In the genomic region with DNA sequence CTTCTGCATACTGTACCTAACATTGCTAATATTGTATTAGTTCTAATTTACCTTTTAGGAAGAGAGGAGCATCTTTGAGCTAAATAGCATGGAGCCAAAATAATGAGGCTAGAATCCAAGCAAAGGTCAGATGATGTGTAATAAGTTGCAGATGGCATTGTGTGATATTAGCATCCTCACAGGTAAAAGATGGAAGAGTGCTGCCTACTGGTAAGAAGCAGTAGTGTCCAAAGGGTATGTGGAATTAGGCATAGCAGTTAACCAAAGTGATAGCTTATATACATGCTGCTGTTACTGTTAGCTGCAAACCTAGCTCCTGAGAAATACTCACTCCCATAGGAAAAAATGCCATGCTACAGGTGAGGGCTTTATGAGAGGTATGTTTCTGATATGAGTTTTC, we compare ENCODE assay signal across 21 mouse cellular contexts.
DNase-seq lines count a peak whose midpoint lies in the region; ATAC-seq and TF ChIP-seq lines count a peak whose summit lies in the region.
"Had no signal": no experiment of that assay in that cellular context is flagged by ENCODE, and none has a peak within 500 bp of the region (broad histone marks: within the 10 kb centered on the region; RNA-seq: fewer than 3 reads in every experiment).

No protein-coding gene starts in this region.

- ATAC-seq in heart, embryonic 12.5 days (ENCODE audit: insufficient number of reproducible peaks, low FRiP score) = no peak
- no peak for ATAC-seq in liver, embryonic 14.5 days (ENCODE audit: insufficient read depth)
- no peak for ATAC-seq in liver, embryonic 12.5 days
- ATAC-seq: intestine, embryonic 15.5 days; midbrain, embryonic 15.5 days had no signal

- H3K4me3 ChIP-seq in heart, adult 2 months = no peak overlapping the region
- no peak overlapping the region for H3K4me3 ChIP-seq in heart, embryonic 12.5 days
- H3K4me3 ChIP-seq in liver, embryonic 14.5 days (ENCODE audit: insufficient read depth in 1 of 2, low read depth in 2 of 2, low read length in 2 of 2) = no peak overlapping the region
- no peak overlapping the region for H3K4me3 ChIP-seq in liver, embryonic 12.5 days
- H3K4me3 ChIP-seq: embryonic facial prominence, embryonic 15.5 days; intestine, embryonic 15.5 days; limb, embryonic 15.5 days; lung, embryonic 15.5 days; midbrain, embryonic 15.5 days had no signal

- no peaks in the 10 kb centered on the region for H3K4me1 ChIP-seq in heart, adult 2 months (ENCODE audit: control insufficient read depth, insufficient read depth, low read length)
- no peaks in the 10 kb centered on the region for H3K4me1 ChIP-seq in heart, embryonic 12.5 days (replicated peaks)
- no peaks in the 10 kb centered on the region for H3K4me1 ChIP-seq in liver, embryonic 14.5 days (replicated peaks; ENCODE audit: control insufficient read depth in 2 of 2, insufficient read depth in 2 of 2, low read length in 1 of 2)
- no peaks in the 10 kb centered on the region for H3K4me1 ChIP-seq in liver, embryonic 12.5 days
- H3K4me1 ChIP-seq: embryonic facial prominence, embryonic 15.5 days; intestine, embryonic 15.5 days; limb, embryonic 15.5 days; lung, embryonic 15.5 days; midbrain, embryonic 15.5 days had no signal

- no peaks in the 10 kb centered on the region for H3K9me3 ChIP-seq in heart, embryonic 12.5 days (replicated peaks)
- no peaks in the 10 kb centered on the region for H3K9me3 ChIP-seq in liver, embryonic 14.5 days (ENCODE audit: control insufficient read depth, low read length)
- no peaks in the 10 kb centered on the region for H3K9me3 ChIP-seq in liver, embryonic 12.5 days (replicated peaks)
- H3K9me3 ChIP-seq: embryonic facial prominence, embryonic 15.5 days; intestine, embryonic 15.5 days; limb, embryonic 15.5 days; lung, embryonic 15.5 days; midbrain, embryonic 15.5 days had no signal

- no peak overlapping the region for H3K27ac ChIP-seq in heart, adult 2 months
- no peak overlapping the region for H3K27ac ChIP-seq in heart, embryonic 12.5 days (ENCODE audit: poor library complexity, severe bottlenecking)
- H3K27ac ChIP-seq in liver, embryonic 14.5 days = no peak overlapping the region
- H3K27ac ChIP-seq in liver, embryonic 12.5 days = no peak overlapping the region
- H3K27ac ChIP-seq: embryonic facial prominence, embryonic 15.5 days; hindbrain, embryonic 14.5 days; intestine, embryonic 15.5 days; limb, embryonic 15.5 days; lung, embryonic 15.5 days; midbrain, embryonic 15.5 days had no signal

- DNase-seq in embryo, embryonic 10 days (ENCODE audit: low spot score) = peak; percentile 49
- DNase-seq in embryo, embryonic 11 days = no peak
- no peak for DNase-seq in heart, adult 2 months
- DNase-seq in liver, embryonic 14.5 days (ENCODE audit: low read depth in 3 of 3, low spot score in 3 of 3) = no peak
- peak; percentile 33 for DNase-seq in retina, embryonic 14.5 days (ENCODE audit: low spot score)
- DNase-seq in retina, postnatal 1 day = no peak
- DNase-seq: adrenal gland, postnatal 36 days; cerebellum, adult 2 months; cerebellum, postnatal 36 days; gastrocnemius, postnatal 36 days; layer of hippocampus, postnatal 36 days; right cerebral cortex, postnatal 4 days had no signal

- no peak overlapping the region for H3K4me2 ChIP-seq in heart, embryonic 12.5 days
- H3K4me2 ChIP-seq in liver, embryonic 14.5 days (ENCODE audit: low read depth) = no peak overlapping the region
- no peak overlapping the region for H3K4me2 ChIP-seq in liver, embryonic 12.5 days
- H3K4me2 ChIP-seq: embryonic facial prominence, embryonic 15.5 days; heart, embryonic 11.5 days; hindbrain, embryonic 14.5 days; intestine, embryonic 15.5 days; limb, embryonic 15.5 days; lung, embryonic 15.5 days; midbrain, embryonic 15.5 days had no signal

- no peak overlapping the region for H3K9ac ChIP-seq in heart, adult 2 months (ENCODE audit: low read depth, low read length)
- H3K9ac ChIP-seq in heart, embryonic 12.5 days = no peak overlapping the region
- no peak overlapping the region for H3K9ac ChIP-seq in liver, embryonic 14.5 days (replicated peaks)
- no peak overlapping the region for H3K9ac ChIP-seq in liver, embryonic 12.5 days
- H3K9ac ChIP-seq: embryonic facial prominence, embryonic 15.5 days; hindbrain, embryonic 14.5 days; intestine, embryonic 15.5 days; limb, embryonic 15.5 days; lung, embryonic 15.5 days; midbrain, embryonic 15.5 days had no signal

- intact Hi-C loops in heart, adult 2 months (cut with DNase I) = no loop called here

- no peak for TF ChIP-seq EP300 in heart, adult 2 months (IDR thresholded peaks at IDR 0.05; ENCODE audit: insufficient read depth, low read depth, low read length)
- TF ChIP-seq EP300 in liver, embryonic 14.5 days (IDR thresholded peaks at IDR 0.05; ENCODE audit: low read depth) = no peak

- TF ChIP-seq POLR2A in heart, adult 2 months (IDR thresholded peaks at IDR 0.05; ENCODE audit: insufficient read depth, low read depth, low read length) = no peak

- no peaks in the 10 kb centered on the region for H3K36me3 ChIP-seq in heart, adult 2 months (ENCODE audit: control insufficient read depth, insufficient read depth, low read length)
- H3K36me3 ChIP-seq in heart, embryonic 12.5 days = no peaks in the 10 kb centered on the region
- no peaks in the 10 kb centered on the region for H3K36me3 ChIP-seq in liver, embryonic 14.5 days (replicated peaks; ENCODE audit: control insufficient read depth, insufficient read depth, low read depth)
- H3K36me3 ChIP-seq in liver, embryonic 12.5 days = no peaks in the 10 kb centered on the region
- H3K36me3 ChIP-seq: embryonic facial prominence, embryonic 15.5 days; intestine, embryonic 15.5 days; limb, embryonic 15.5 days; lung, embryonic 15.5 days; midbrain, embryonic 15.5 days had no signal

- H3K27me3 ChIP-seq in heart, adult 2 months (ENCODE audit: control insufficient read depth, insufficient read depth, low read length) = no peaks in the 10 kb centered on the region
- H3K27me3 ChIP-seq in heart, embryonic 12.5 days (replicated peaks) = no peaks in the 10 kb centered on the region
- H3K27me3 ChIP-seq in liver, embryonic 14.5 days (ENCODE audit: control insufficient read depth, insufficient read depth, low read length) = no peaks in the 10 kb centered on the region
- H3K27me3 ChIP-seq in liver, embryonic 12.5 days (replicated peaks) = no peaks in the 10 kb centered on the region
- H3K27me3 ChIP-seq: embryonic facial prominence, embryonic 15.5 days; intestine, embryonic 15.5 days; limb, embryonic 15.5 days; lung, embryonic 15.5 days; midbrain, embryonic 15.5 days had no signal

- H3K79me2 ChIP-seq in heart, adult 2 months (replicated peaks; ENCODE audit: control insufficient read depth, insufficient read depth, low read length) = no peaks in the 10 kb centered on the region

- peak; percentile 37 for TF ChIP-seq CTCF in heart, adult 2 months (IDR thresholded peaks at IDR 0.05)
- TF ChIP-seq CTCF in liver, embryonic 14.5 days (IDR thresholded peaks at IDR 0.05; ENCODE audit: low read depth) = 0 out of 2 replicates have a peak, but pooled peaks have one; percentile 9

Comparison
In these comparisons a context has a peak if more than half of its experiments do, and no peak if none do; other contexts are left out.
1. DNase-seq: peak in embryo, embryonic 10 days (single experiment) and retina, embryonic 14.5 days (single experiment); none in embryo, embryonic 11 days (single experiment), heart, adult 2 months (0 of 2), liver, embryonic 14.5 days (0 of 3) and retina, postnatal 1 day (single experiment).